Mouse (Mus musculus) cerebellum, postnatal 10 days (tissue): Measurements from ENCODE around the gene Tpsb2.

ENCODE experiments used
- DNase-seq, 2 experiments: peaks; one replicate each; pipeline ENCODE4 v3.0.0; 2021; ENCODE audit warnings: mixed read lengths in 2 of 2

The Tpsb2 gene

GRCm38 (mm10) chr17:25407352-25407751 lies 41.2 kb downstream of the Tpsb2 start:
- peak in 1 of 2 experiments; percentile 36 for DNase-seq

DNA sequence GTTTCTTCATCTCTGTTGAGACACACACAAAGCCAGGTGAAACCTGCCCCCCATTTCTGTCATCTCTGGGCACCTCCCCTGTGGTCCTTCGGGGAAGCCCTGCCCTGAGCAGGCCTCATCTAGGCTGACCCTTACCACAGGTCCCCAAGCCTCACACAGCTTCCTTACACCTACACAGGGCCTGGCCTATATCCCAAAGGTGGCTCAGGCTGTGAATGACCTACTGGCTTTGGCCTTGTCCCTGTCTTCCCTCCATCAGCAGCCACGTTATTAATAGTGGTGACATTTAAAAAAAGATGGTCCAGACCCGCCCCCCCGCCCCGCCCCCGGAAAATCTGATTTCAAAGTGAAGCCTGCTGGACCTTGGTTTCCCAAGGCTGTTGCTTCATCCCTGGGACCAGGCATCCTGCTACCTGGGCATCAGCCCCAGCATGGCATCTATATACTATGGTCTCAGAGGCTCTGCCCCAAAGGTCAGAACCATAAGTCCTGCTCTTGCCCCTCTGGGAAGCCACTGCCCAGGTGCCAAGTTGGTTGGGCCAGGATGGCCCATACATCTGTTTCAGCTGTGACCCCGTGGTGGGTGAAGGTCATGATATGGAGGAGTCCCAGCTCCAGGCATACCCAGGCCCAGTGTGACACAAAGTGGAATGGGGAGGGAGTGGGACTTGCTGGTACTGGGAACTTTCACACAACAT lies 42.3 kb downstream of the Tpsb2 start:
- no peak for DNase-seq

DNA sequence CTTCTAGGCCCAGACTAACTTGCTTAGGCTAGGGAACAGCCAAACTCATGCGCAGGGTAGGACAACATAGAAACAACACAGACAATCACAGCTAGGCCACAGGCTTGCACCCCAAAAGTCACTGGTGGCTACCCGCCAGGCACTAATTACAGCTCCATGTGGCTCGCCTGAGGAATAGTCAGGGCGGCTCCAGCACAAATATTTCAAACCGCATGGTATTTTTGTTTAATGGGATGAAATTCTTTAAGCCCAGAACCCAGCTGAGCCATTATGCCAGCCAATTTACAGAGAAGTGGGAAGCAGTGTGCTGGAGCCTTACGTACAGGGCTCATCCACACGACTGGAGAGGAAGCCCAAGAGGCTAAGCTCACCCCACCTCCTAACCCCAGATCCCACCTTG lies 43.5 kb downstream of the Tpsb2 start:
- no peak for DNase-seq

- DNase-seq: no peak
Observed at GRCm38 (mm10) chr17:25410180-25410579, 44.1 kb downstream of the Tpsb2 start.

- DNase-seq: peak; percentile 71 to 82
Observed at GRCm38 (mm10) chr17:25410786-25411185, 44.7 kb downstream of the Tpsb2 start.

DNA sequence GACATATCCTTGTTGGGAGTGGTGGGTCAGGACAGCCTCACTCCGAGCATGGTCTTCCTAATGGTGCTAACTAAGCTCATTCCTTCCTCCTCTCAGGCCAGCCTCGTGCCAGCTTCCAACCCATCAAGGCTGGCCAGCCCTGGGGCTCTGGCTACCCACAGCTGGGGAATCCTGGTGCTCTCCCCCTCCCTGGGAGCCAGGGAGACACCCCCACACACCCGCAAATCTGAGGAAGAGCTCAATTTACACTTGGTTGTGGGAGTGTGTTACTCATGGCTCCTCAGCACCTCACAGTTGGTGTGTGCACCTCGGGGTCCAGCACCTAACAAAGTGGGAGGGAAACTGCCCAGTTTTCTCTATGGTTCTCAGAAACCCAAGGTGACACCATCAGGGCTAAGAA lies 45.1 kb downstream of the Tpsb2 start:
- DNase-seq: no peak

DNA sequence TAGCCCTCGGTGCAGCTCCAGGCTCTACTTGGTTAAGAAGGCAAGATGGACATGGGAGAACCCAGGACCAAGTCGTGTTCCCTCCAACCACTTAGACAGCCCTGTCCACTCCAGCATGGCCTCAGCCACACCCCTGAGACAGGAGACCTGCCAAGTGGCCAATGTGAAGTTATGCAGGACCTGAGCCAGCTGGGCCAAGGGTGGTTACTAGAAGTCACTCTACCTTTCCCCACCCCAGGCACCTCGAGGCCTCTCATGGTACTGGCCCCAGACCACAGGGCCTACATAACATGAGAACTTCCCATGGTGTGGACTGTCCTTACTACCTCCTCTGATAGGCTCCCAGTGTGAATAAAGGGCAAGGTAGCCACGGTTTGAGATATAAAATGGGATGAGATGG lies 48.1 kb downstream of the Tpsb2 start:
- no peak for DNase-seq

DNA sequence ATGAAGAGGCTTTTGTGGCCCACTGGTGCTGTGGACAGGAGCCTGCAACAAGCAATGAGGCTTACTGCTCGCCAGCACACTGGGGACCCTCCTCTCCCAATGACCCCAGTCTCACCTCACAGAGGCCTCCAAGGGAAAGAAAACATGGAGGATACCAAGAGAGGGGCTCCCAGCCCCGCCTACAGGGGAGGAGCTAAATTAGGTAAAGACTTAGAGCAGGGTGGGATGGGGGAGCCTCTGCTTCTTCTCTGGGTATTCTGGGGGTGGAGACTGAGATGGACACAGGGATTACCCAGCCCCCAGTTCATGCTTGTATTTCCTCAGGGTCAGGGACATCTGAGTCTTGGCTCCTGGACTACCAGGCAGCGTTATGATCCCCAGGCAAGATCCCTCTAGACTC lies 48.8 kb downstream of the Tpsb2 start:
- no peak for DNase-seq

DNA sequence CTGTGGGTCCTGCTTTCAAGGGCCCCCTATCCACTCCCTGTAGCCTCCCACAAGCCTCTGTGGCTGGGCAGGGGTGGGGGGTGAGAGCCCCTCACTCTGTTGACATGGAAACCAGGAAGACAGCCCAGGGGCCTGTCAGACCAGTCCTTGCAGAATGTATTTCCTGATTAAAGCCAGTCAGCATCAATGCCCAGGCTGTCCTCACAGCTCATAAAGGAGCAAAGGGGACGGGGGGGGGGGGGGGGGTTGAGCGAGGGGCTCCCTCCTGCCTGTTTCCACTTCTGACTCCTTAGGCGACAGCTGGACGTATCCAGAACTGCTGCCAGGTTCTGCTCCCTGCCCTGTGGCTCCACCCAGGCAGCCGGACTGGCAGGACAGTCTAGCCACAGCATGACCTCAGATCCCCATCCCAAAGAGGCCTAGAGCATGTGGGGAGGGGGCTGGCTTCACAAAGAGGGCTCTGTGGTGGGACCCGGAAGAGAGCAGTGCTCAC lies 49.4 kb downstream of the Tpsb2 start:
- DNase-seq: peak in 1 of 2 experiments; percentile 67

DNA sequence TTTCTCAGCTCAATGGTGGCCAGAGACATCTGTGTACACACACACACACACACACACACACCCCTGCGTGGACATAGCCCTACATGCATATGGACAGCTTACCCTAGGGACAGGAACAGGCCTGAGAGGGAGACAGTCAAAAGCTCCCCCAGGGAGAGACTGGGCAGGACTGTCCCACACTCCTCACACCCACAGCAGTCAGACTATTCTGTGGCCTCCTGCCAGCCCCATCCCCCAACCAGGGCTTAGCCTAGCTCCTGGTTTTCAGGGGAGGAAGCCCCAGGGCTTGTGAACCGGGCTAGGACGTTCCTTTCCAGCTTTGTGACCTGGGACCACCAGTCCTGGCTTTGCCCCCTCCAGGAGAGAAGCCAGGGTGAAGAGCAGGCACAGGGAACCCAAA lies 50.1 kb downstream of the Tpsb2 start:
- peak; percentile 68 to 72 for DNase-seq

DNA sequence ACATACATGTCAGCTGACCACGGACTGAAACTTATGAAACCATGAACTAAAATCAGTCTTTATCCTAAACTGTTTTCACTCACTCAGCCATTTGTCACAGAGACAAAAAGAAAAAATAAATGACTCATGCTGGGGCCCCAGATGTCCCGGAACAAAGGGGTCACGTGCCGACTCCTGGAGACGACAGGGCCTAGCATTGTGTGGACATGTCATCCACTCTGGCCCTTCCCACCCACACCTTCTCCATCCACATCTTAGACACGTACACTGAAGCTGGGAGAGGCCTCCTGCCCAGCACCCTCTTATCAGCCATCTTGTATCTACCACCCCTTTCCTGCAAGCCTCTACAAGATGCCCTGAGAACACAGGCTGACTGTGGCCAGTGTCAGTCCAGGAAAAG lies 51.9 kb downstream of the Tpsb2 start:
- no peak for DNase-seq
